21 mouse cellular contexts compared by ENCODE assay signal in the genomic region with DNA sequence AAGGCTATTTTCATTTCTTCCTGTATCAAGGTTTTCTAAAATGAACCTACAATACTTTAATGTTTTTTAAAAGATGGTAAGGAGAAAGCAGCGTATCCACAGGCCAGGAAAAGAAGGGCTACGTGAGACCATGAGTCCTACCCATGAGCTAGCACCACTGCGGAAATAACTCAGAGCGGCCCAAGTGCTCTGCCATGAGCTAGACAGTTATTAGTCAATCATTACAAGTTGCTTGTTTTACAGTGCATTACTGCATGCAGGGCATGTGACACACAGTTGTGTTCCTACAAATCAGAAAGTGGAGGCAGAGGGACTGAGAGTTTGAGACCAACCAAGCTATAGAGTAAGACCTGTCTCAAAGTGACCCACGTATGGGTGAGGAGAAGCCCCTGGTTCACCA. TPM values are rescaled to one million over a fixed set of nuclear protein-coding genes. Genes with fewer than 3 reads are reported as not detected.
A peak's percentile ranks its signal among the peaks of the same experiment; 100 is the strongest.
DNase-seq lines count a peak whose midpoint lies in the region; ATAC-seq and TF ChIP-seq lines count a peak whose summit lies in the region.
"Had no signal": no experiment of that assay in that cellular context is flagged by ENCODE, and none has a peak within 500 bp of the region (broad histone marks: within the 10 kb centered on the region; RNA-seq: fewer than 3 reads in every experiment).

No protein-coding gene starts in this region.

- no peak for TF ChIP-seq POLR2A in kidney, adult 2 months (IDR thresholded peaks at IDR 0.05; ENCODE audit: low read depth, low read length)

- no peak overlapping the region for H3K9ac ChIP-seq in liver, embryonic 16.5 days (ENCODE audit: low read depth, low read length)
- H3K9ac ChIP-seq in liver, embryonic 12.5 days = no peak overlapping the region
- H3K9ac ChIP-seq in intestine, postnatal 0 days (ENCODE audit: low read depth, low read length) = no peak overlapping the region
- H3K9ac ChIP-seq in forebrain, embryonic 15.5 days (replicated peaks) = no peak overlapping the region
- H3K9ac ChIP-seq: hindbrain, embryonic 13.5 days had no signal

- H3K36me3 ChIP-seq in kidney, adult 2 months (ENCODE audit: control insufficient read depth, insufficient read depth, low read length) = no peaks in the 10 kb centered on the region
- no peaks in the 10 kb centered on the region for H3K36me3 ChIP-seq in liver, embryonic 16.5 days (ENCODE audit: control insufficient read depth, insufficient read depth)
- peaks cover 21% of the 10 kb centered on the region for H3K36me3 ChIP-seq in liver, embryonic 12.5 days
- peaks cover 3% of the 10 kb centered on the region; the same call in 1 of the 2 replicates for H3K36me3 ChIP-seq in intestine, postnatal 0 days (ENCODE audit: control insufficient read depth, insufficient read depth)
- no peaks in the 10 kb centered on the region for H3K36me3 ChIP-seq in forebrain, embryonic 15.5 days
- H3K36me3 ChIP-seq: hindbrain, embryonic 13.5 days had no signal

- no peak for TF ChIP-seq CTCF in kidney, adult 2 months (conservative IDR thresholded peaks at IDR 0.05; ENCODE audit: insufficient read depth, insufficient read length, low read depth, low read length)
- TF ChIP-seq CTCF in intestine, postnatal 0 days (IDR thresholded peaks at IDR 0.05; ENCODE audit: low read depth) = no peak

- peak; percentile 56 for DNase-seq in kidney, adult 2 months
- DNase-seq in kidney, postnatal 10 days = no peak
- DNase-seq in kidney, postnatal 25 days = peak; percentile 26 to 55
- no peak for DNase-seq in right cerebral cortex, postnatal 36 days (ENCODE audit: low spot score in 2 of 2)
- DNase-seq: adrenal gland, adult 8-10 months; adrenal gland, postnatal 36 days; cerebellum, adult 2 months; cerebellum, postnatal 10 days; gastrocnemius, postnatal 36 days; heart, postnatal 10 days had no signal

- H3K9me3 ChIP-seq in liver, embryonic 16.5 days (replicated peaks; ENCODE audit: control insufficient read depth, low read length) = no peaks in the 10 kb centered on the region
- H3K9me3 ChIP-seq in liver, embryonic 12.5 days (replicated peaks) = no peaks in the 10 kb centered on the region
- no peaks in the 10 kb centered on the region for H3K9me3 ChIP-seq in intestine, postnatal 0 days (ENCODE audit: control insufficient read depth)
- no peaks in the 10 kb centered on the region for H3K9me3 ChIP-seq in forebrain, embryonic 15.5 days
- H3K9me3 ChIP-seq: embryonic facial prominence, embryonic 10.5 days; forebrain, embryonic 10.5 days; heart, embryonic 10.5 days; hindbrain, embryonic 13.5 days had no signal

- H3K27me3 ChIP-seq in kidney, adult 2 months (replicated peaks; ENCODE audit: control insufficient read depth, insufficient read depth, low read length) = no peaks in the 10 kb centered on the region
- no peaks in the 10 kb centered on the region for H3K27me3 ChIP-seq in liver, embryonic 16.5 days (ENCODE audit: control insufficient read depth, insufficient read depth, low read depth, low read length)
- H3K27me3 ChIP-seq in liver, embryonic 12.5 days (replicated peaks) = no peaks in the 10 kb centered on the region
- H3K27me3 ChIP-seq in intestine, postnatal 0 days (replicated peaks; ENCODE audit: control insufficient read depth, insufficient read depth, low read length) = no peaks in the 10 kb centered on the region
- no peaks in the 10 kb centered on the region for H3K27me3 ChIP-seq in forebrain, embryonic 15.5 days
- H3K27me3 ChIP-seq: CH12.LX; hindbrain, embryonic 13.5 days had no signal

- H3K4me3 ChIP-seq in kidney, adult 2 months (ENCODE audit: insufficient read depth, low read depth, low read length) = no peak overlapping the region
- H3K4me3 ChIP-seq in liver, embryonic 16.5 days (ENCODE audit: low read depth, low read length) = no peak overlapping the region
- no peak overlapping the region for H3K4me3 ChIP-seq in liver, embryonic 12.5 days
- no peak overlapping the region for H3K4me3 ChIP-seq in intestine, postnatal 0 days (ENCODE audit: low read depth, low read length)
- H3K4me3 ChIP-seq in forebrain, embryonic 15.5 days = no peak overlapping the region
- H3K4me3 ChIP-seq: embryonic facial prominence, embryonic 10.5 days; erythroblast, embryonic 14.5 days; forebrain, embryonic 10.5 days; heart, embryonic 10.5 days; hindbrain, embryonic 13.5 days had no signal

- peak; percentile 53; the same call in 1 of the 2 replicates for ATAC-seq in liver, embryonic 16.5 days (ENCODE audit: low read depth)
- no peak for ATAC-seq in liver, embryonic 12.5 days
- peak; percentile 62; the same call in 1 of the 2 replicates for ATAC-seq in intestine, postnatal 0 days
- ATAC-seq in forebrain, embryonic 15.5 days (replicated peaks) = no peak
- ATAC-seq: forebrain, embryonic 14.5 days had no signal

- peaks cover 26% of the 10 kb centered on the region for H3K4me1 ChIP-seq in kidney, adult 2 months (ENCODE audit: control insufficient read depth, insufficient read depth, low read length)
- peaks cover 22% of the 10 kb centered on the region for H3K4me1 ChIP-seq in liver, embryonic 16.5 days (ENCODE audit: control insufficient read depth, low read depth, low read length)
- H3K4me1 ChIP-seq in liver, embryonic 12.5 days = peaks cover 52% of the 10 kb centered on the region
- H3K4me1 ChIP-seq in intestine, postnatal 0 days (replicated peaks; ENCODE audit: control insufficient read depth, insufficient read depth, low read length) = peaks cover 9% of the 10 kb centered on the region; the same call in 1 of the 2 replicates
- peaks cover 26% of the 10 kb centered on the region for H3K4me1 ChIP-seq in forebrain, embryonic 15.5 days

- WGBS in kidney, adult 2 months = 39% methylated on average over 5 of the region's 5 CpGs
- 90% methylated on average over 5 of the region's 5 CpGs for WGBS in liver, embryonic 16.5 days (ENCODE audit: insufficient replicate concordance)
- WGBS in liver, embryonic 12.5 days (ENCODE audit: insufficient replicate concordance) = 90% methylated on average over 5 of the region's 5 CpGs
- 71% methylated on average over 5 of the region's 5 CpGs for WGBS in intestine, postnatal 0 days
- 97% methylated on average over 5 of the region's 5 CpGs for WGBS in forebrain, embryonic 15.5 days

- H3K27ac ChIP-seq in kidney, adult 2 months (ENCODE audit: insufficient read depth, low read depth, low read length) = peak overlapping the region; percentile 40; the same call in 1 of the 2 replicates
- H3K27ac ChIP-seq in liver, embryonic 16.5 days (ENCODE audit: low read length) = no peak overlapping the region
- no peak overlapping the region for H3K27ac ChIP-seq in liver, embryonic 12.5 days
- H3K27ac ChIP-seq in intestine, postnatal 0 days (ENCODE audit: low read depth, low read length) = no peak overlapping the region
- no peak overlapping the region for H3K27ac ChIP-seq in forebrain, embryonic 15.5 days (replicated peaks)
- H3K27ac ChIP-seq: embryonic facial prominence, embryonic 10.5 days; forebrain, embryonic 10.5 days; heart, embryonic 10.5 days; hindbrain, embryonic 13.5 days had no signal

- H3K4me2 ChIP-seq in liver, embryonic 16.5 days (ENCODE audit: low read depth, low read length) = no peak overlapping the region
- H3K4me2 ChIP-seq in liver, embryonic 12.5 days = no peak overlapping the region
- H3K4me2 ChIP-seq in intestine, postnatal 0 days (replicated peaks; ENCODE audit: low read depth) = no peak overlapping the region
- no peak overlapping the region for H3K4me2 ChIP-seq in forebrain, embryonic 15.5 days (replicated peaks)
- H3K4me2 ChIP-seq: hindbrain, embryonic 13.5 days had no signal

RNA-seq across cellular contexts. Expression of a gene that starts 8.4 kb away (rescaled TPM):
- 0.95 and 2.1 TPM in 2 replicates for polyA plus RNA-seq in kidney, adult 2 months (2012; rRNA removed)
- polyA plus RNA-seq in liver, embryonic 16.5 days (2015; fragmentation: Nextera tagmentation; extraction: Ambion mirVana) = 1.4 TPM in 2 replicates
- 1.7 and 2.2 TPM in 2 replicates for polyA plus RNA-seq in liver, embryonic 12.5 days (2016; fragmentation: Nextera tagmentation; extraction: Ambion mirVana)
- 5.0 and 5.6 TPM in 2 replicates for polyA plus RNA-seq in intestine, postnatal 0 days (2015; fragmentation: Nextera tagmentation; extraction: Ambion mirVana)
- 110 and 123 TPM in 2 replicates for polyA plus RNA-seq in forebrain, embryonic 15.5 days (2015; fragmentation: Nextera tagmentation; extraction: Ambion mirVana)

RNA-seq across cellular contexts. Expression of a gene that starts 8.9 kb away (rescaled TPM):
- polyA plus RNA-seq in kidney, adult 2 months (2012; rRNA removed) = 6.3 and 6.5 TPM in 2 replicates
- polyA plus RNA-seq in liver, embryonic 16.5 days (2015; fragmentation: Nextera tagmentation; extraction: Ambion mirVana) = 23.8 and 24.6 TPM in 2 replicates
- 31.8 and 34.1 TPM in 2 replicates for polyA plus RNA-seq in liver, embryonic 12.5 days (2016; fragmentation: Nextera tagmentation; extraction: Ambion mirVana)
- polyA plus RNA-seq in intestine, postnatal 0 days (2015; fragmentation: Nextera tagmentation; extraction: Ambion mirVana) = 9.9 and 10.2 TPM in 2 replicates
- 33.6 and 33.9 TPM in 2 replicates for polyA plus RNA-seq in forebrain, embryonic 15.5 days (2015; fragmentation: Nextera tagmentation; extraction: Ambion mirVana)

Comparison
In these comparisons a context has a peak if more than half of its experiments do, and no peak if none do; other contexts are left out.
1. DNase-seq: peak in kidney, adult 2 months (single experiment) and kidney, postnatal 25 days (2 of 2); none in kidney, postnatal 10 days (single experiment) and right cerebral cortex, postnatal 36 days (0 of 2).
2. ATAC-seq: peak in liver, embryonic 16.5 days (single experiment) and intestine, postnatal 0 days (single experiment); none in liver, embryonic 12.5 days (single experiment) and forebrain, embryonic 15.5 days (single experiment).
3. RNA of a gene that starts 8.4 kb away (polyA plus RNA-seq): 110 to 123 TPM in forebrain, embryonic 15.5 days; 5.0 to 5.6 TPM in intestine, postnatal 0 days, 0.95 to 2.1 TPM in kidney, adult 2 months, 1.7 to 2.2 TPM in liver, embryonic 12.5 days and 1.4 TPM in liver, embryonic 16.5 days; every median in the first group is over 10 times any median in the second.